Mouse (Mus musculus) MEL (cell line): ENCODE measurements at regions not wholly inside any gene's neighbourhood (a gene's known extent, or its start where the extent isn't known, plus 50 kb on each side); places are given as distances from the start of the nearest gene placed in this dataset.

Experiments used
- DNase-seq: peaks from one replicate; pipeline ENCODE4 v3.0.0; 2011; ENCODE audit warnings: low read depth, low spot score
- H3K27ac ChIP-seq: 2 replicates; pipeline ENCODE4 v1.5.1; 2012; ENCODE audit warnings: low read depth, mild to moderate bottlenecking, control low read depth, low read length, moderate library complexity; ENCODE audit not compliant: control insufficient read depth
- H3K27me3 ChIP-seq, 2 experiments: fragments of 150-350 bp in 1 of 2; sonication (generic) in 1 of 2; 2 replicates each; pipeline ENCODE4 v1.6.1; 2012; ENCODE audit warnings: low read length in 2 of 2, mild to moderate bottlenecking in 2 of 2, improper control_type of control experiment in 1 of 2, moderate library complexity in 1 of 2; ENCODE audit not compliant: insufficient read depth in 2 of 2, control insufficient read depth in 1 of 2
- H3K36me3 ChIP-seq, 2 experiments: 2 replicates each; pipeline ENCODE4 v1.6.1; 2012 to 2014; ENCODE audit warnings: low read length in 2 of 2, improper control_type of control experiment in 1 of 2, inconsistent platforms in 1 of 2, mild to moderate bottlenecking in 1 of 2; ENCODE audit not compliant: insufficient read depth in 2 of 2, control insufficient read depth in 1 of 2
- H3K4me1 ChIP-seq, 2 experiments: fragments of 150-350 bp in 1 of 2; sonication (generic) in 1 of 2; 2 replicates each; pipeline ENCODE4 v1.6.1; 2012; ENCODE audit warnings: low read length in 2 of 2, improper control_type of control experiment in 1 of 2, mild to moderate bottlenecking in 1 of 2; ENCODE audit not compliant: insufficient read depth in 2 of 2, control insufficient read depth in 1 of 2
- H3K4me3 ChIP-seq, 2 experiments: fragments of 150-350 bp in 1 of 2; sonication (generic) in 1 of 2; 2 replicates each; pipeline ENCODE4 v1.5.1; 2012; ENCODE audit warnings: low read depth in 2 of 2, low read length in 2 of 2, mild to moderate bottlenecking in 2 of 2, moderate library complexity in 2 of 2, control low read depth in 1 of 2, improper control_type of control experiment in 1 of 2; ENCODE audit not compliant: control insufficient read depth in 1 of 2, insufficient read depth in 1 of 2
- H3K79me2 ChIP-seq: 2 replicates; pipeline ENCODE4 v1.6.1; 2012; ENCODE audit warnings: mild to moderate bottlenecking, low read length, moderate library complexity; ENCODE audit not compliant: control insufficient read depth, poor library complexity, insufficient read depth
- H3K9ac ChIP-seq: 2 replicates; pipeline ENCODE4 v1.6.1; 2012; ENCODE audit warnings: low read depth, mild to moderate bottlenecking, control low read depth, low read length, moderate library complexity; ENCODE audit not compliant: control insufficient read depth, poor library complexity, severe bottlenecking
- H3K9me3 ChIP-seq: fragments of 150-350 bp; sonication (generic); replicated peaks from 2 replicates; pipeline ENCODE4 v1.6.1; 2012; ENCODE audit warnings: mild to moderate bottlenecking, low read length, improper control_type of control experiment, moderate library complexity; ENCODE audit not compliant: insufficient read depth
- BHLHE40 ChIP-seq: IDR thresholded peaks from 2 replicates; pipeline ENCODE4 v1.6.1; 2012; ENCODE audit warnings: low read depth, mild to moderate bottlenecking, inconsistent platforms, low read length, improper control_type of control experiment, borderline replicate concordance
- CHD1 ChIP-seq: IDR thresholded peaks from 2 replicates; pipeline ENCODE4 v1.6.1; 2012; ENCODE audit warnings: low read depth, mild to moderate bottlenecking, inconsistent platforms, low read length, improper control_type of control experiment
- CHD2 ChIP-seq: IDR thresholded peaks from 2 replicates; pipeline ENCODE4 v1.6.1; 2011; ENCODE audit warnings: low read length, improper control_type of control experiment
- E2F4 ChIP-seq: IDR thresholded peaks from 2 replicates; pipeline ENCODE4 v1.6.1; 2011; ENCODE audit warnings: low read depth, low read length, improper control_type of control experiment, borderline replicate concordance
- EP300 ChIP-seq, 2 experiments: IDR thresholded peaks; 2 replicates each; pipeline ENCODE4 v1.6.1; 2011; ENCODE audit warnings: improper control_type of control experiment in 2 of 2, low read length in 2 of 2, low read depth in 1 of 2, mild to moderate bottlenecking in 1 of 2
- GABPA ChIP-seq: IDR thresholded peaks from 2 replicates; pipeline ENCODE4 v1.6.1; 2012; ENCODE audit warnings: low read depth, mild to moderate bottlenecking, inconsistent platforms, low read length, improper control_type of control experiment, moderate library complexity
- GATA1 ChIP-seq: IDR thresholded peaks from 2 replicates; pipeline ENCODE4 v1.6.1; 2011; ENCODE audit warnings: low read depth, low read length, improper control_type of control experiment
- KAT2A ChIP-seq: conservative IDR thresholded peaks from 2 replicates; pipeline ENCODE4 v1.6.1; 2012; ENCODE audit warnings: low read depth, low read length, improper control_type of control experiment, inconsistent platforms
- MAFK ChIP-seq: IDR thresholded peaks from 2 replicates; pipeline ENCODE4 v1.6.1; 2011; ENCODE audit warnings: low read depth, mild to moderate bottlenecking, low read length, improper control_type of control experiment, borderline replicate concordance
- MAX ChIP-seq: IDR thresholded peaks from 2 replicates; pipeline ENCODE4 v1.6.1; 2011; ENCODE audit warnings: low read length, improper control_type of control experiment
- MXI1 ChIP-seq: IDR thresholded peaks from 2 replicates; pipeline ENCODE4 v1.6.1; 2011; ENCODE audit warnings: mild to moderate bottlenecking, low read depth, low read length, improper control_type of control experiment
- MYB ChIP-seq: IDR thresholded peaks from 2 replicates; pipeline ENCODE4 v1.6.1; 2011; ENCODE audit warnings: mild to moderate bottlenecking, low read depth, low read length, improper control_type of control experiment
- NELFE ChIP-seq: IDR thresholded peaks from 2 replicates; pipeline ENCODE4 v1.6.1; 2011; ENCODE audit warnings: low read depth, low read length, improper control_type of control experiment
- NRF1 ChIP-seq: IDR thresholded peaks from 2 replicates; pipeline ENCODE4 v1.6.1; 2014; ENCODE audit warnings: low read depth, mild to moderate bottlenecking, inconsistent platforms, low read length, improper control_type of control experiment, moderate library complexity; ENCODE audit not compliant: poor library complexity, insufficient read depth, severe bottlenecking
- POLR2AphosphoS2 ChIP-seq: IDR thresholded peaks from 2 replicates; pipeline ENCODE4 v1.6.1; 2011; ENCODE audit warnings: low read length, improper control_type of control experiment
- POLR2AphosphoS5 ChIP-seq: IDR thresholded peaks from 2 replicates; pipeline ENCODE4 v1.6.1; 2012; ENCODE audit warnings: low read depth, borderline replicate concordance, mild to moderate bottlenecking, inconsistent platforms, low read length, moderate library complexity, mixed read lengths
- RAD21 ChIP-seq: IDR thresholded peaks from 2 replicates; pipeline ENCODE4 v1.6.1; 2011; ENCODE audit warnings: mild to moderate bottlenecking, low read depth, low read length, improper control_type of control experiment
- RCOR1 ChIP-seq: IDR thresholded peaks from 2 replicates; pipeline ENCODE4 v1.6.1; 2012; ENCODE audit warnings: low read depth, mild to moderate bottlenecking, inconsistent platforms, low read length, improper control_type of control experiment
- SMC3 ChIP-seq: IDR thresholded peaks from 2 replicates; pipeline ENCODE4 v1.6.1; 2011; ENCODE audit warnings: low read depth, low read length, improper control_type of control experiment
- TAL1 ChIP-seq: IDR thresholded peaks from 2 replicates; pipeline ENCODE4 v1.6.1; 2012; ENCODE audit warnings: mild to moderate bottlenecking, inconsistent platforms, low read length, moderate library complexity, mixed read lengths
- TCF12 ChIP-seq: IDR thresholded peaks from 2 replicates; pipeline ENCODE4 v1.6.1; 2014; ENCODE audit warnings: low read depth, mild to moderate bottlenecking, inconsistent platforms, low read length, improper control_type of control experiment, moderate library complexity
- USF1 ChIP-seq: IDR thresholded peaks from 2 replicates; pipeline ENCODE4 v1.6.1; 2014; ENCODE audit warnings: low read depth, mild to moderate bottlenecking, inconsistent platforms, low read length, improper control_type of control experiment, moderate library complexity
- USF2 ChIP-seq, 2 experiments: IDR thresholded peaks; 2 replicates each; pipeline ENCODE4 v1.6.1; 2011 to 2012; ENCODE audit warnings: improper control_type of control experiment in 2 of 2, low read length in 2 of 2, borderline replicate concordance in 1 of 2, inconsistent platforms in 1 of 2, low read depth in 1 of 2, mild to moderate bottlenecking in 1 of 2; ENCODE audit not compliant: insufficient read depth in 1 of 2
- ZKSCAN1 ChIP-seq: IDR thresholded peaks from 2 replicates; pipeline ENCODE4 v1.6.1; 2012; ENCODE audit warnings: low read depth, mild to moderate bottlenecking, inconsistent platforms, low read length, improper control_type of control experiment, moderate library complexity
- ZMIZ1 ChIP-seq: IDR thresholded peaks from 2 replicates; pipeline ENCODE4 v1.6.1; 2012; ENCODE audit warnings: low read depth, mild to moderate bottlenecking, inconsistent platforms, low read length, improper control_type of control experiment, moderate library complexity

GRCm38 (mm10) chr10:117438614-117439193, 58.9 kb upstream of the Cpsf6 start:
- Histone ChIP-seq H3K79me2 (no peaks in the 10 kb centered on the region; the same call in 1 of the 2 replicates), H3K36me3 (peaks cover 0 to 5% of the 10 kb centered on the region in 2 experiments; a peak in 2 of 4 replicates), H3K27me3 (no peaks in the 10 kb centered on the region), H3K27ac (no peak overlapping the region), H3K4me3 (no peak overlapping the region), H3K9me3 (no peaks in the 10 kb centered on the region), H3K9ac (no peak overlapping the region), H3K4me1 (peaks cover 0 to 6% of the 10 kb centered on the region in 2 experiments; a peak in 2 of 4 replicates)
- DNase-seq: no peak
- no peak for TF ChIP-seq BHLHE40
- TF ChIP-seq POLR2AphosphoS2: no peak
- TF ChIP-seq CHD2: no peak
- no peak for TF ChIP-seq NELFE
- no peak for TF ChIP-seq EP300 (IDR thresholded peaks at IDR 0.05; ENCODE audit: low read depth in 1 of 2, low read length in 2 of 2)
- no peak for TF ChIP-seq GABPA
- no peak for TF ChIP-seq TAL1
- TF ChIP-seq TCF12: no peak
- no peak for TF ChIP-seq USF2 (IDR thresholded peaks at IDR 0.05; ENCODE audit: borderline replicate concordance in 1 of 2, insufficient read depth in 1 of 2, low read depth in 1 of 2, low read length in 2 of 2)
- no peak for TF ChIP-seq MAFK
- no peak for TF ChIP-seq RAD21
- TF ChIP-seq MYB: no peak
- TF ChIP-seq MXI1: no peak
- no peak for TF ChIP-seq ZKSCAN1
- TF ChIP-seq SMC3: no peak
- TF ChIP-seq POLR2AphosphoS5: no peak
- TF ChIP-seq E2F4: no peak
- no peak for TF ChIP-seq RCOR1
- no peak for TF ChIP-seq KAT2A
- TF ChIP-seq NRF1: no peak

GRCm38 (mm10) chr10:117437970-117438369, 58.2 kb upstream of the Cpsf6 start:
- DNase-seq: no peak
- H3K27ac ChIP-seq: no peak overlapping the region
- H3K4me3 ChIP-seq: no peak overlapping the region
- H3K27me3 ChIP-seq: no peaks in the 10 kb centered on the region
- H3K79me2 ChIP-seq: no peaks in the 10 kb centered on the region; the same call in 1 of the 2 replicates
- TF ChIP-seq GATA1: no peak
- TF ChIP-seq ZMIZ1: no peak
- no peak for TF ChIP-seq USF2 (IDR thresholded peaks at IDR 0.05; ENCODE audit: borderline replicate concordance in 1 of 2, insufficient read depth in 1 of 2, low read depth in 1 of 2, low read length in 2 of 2)
- TF ChIP-seq CHD2: no peak
- TF ChIP-seq MAX: no peak
- TF ChIP-seq CHD1: no peak
- no peak for TF ChIP-seq USF1
- peaks cover 0 to 6% of the 10 kb centered on the region in 2 experiments; a peak in 2 of 4 replicates for H3K4me1 ChIP-seq
- H3K9me3 ChIP-seq: no peaks in the 10 kb centered on the region
- no peak overlapping the region for H3K9ac ChIP-seq
- peaks cover 0 to 5% of the 10 kb centered on the region in 2 experiments; a peak in 2 of 4 replicates for H3K36me3 ChIP-seq
